Mouse (Mus musculus) kidney, embryonic 14.5 days (tissue): Measurements from ENCODE around the gene Hip1. TPM values are rescaled to one million over a fixed set of nuclear protein-coding genes. Genes with fewer than 3 reads are reported as not detected.
"Not testable (repeated sequence)": the region's sequence is repeated elsewhere in the genome, so short reads cannot be mapped to it uniquely, and the experiment has no call there.

Experiments
- ATAC-seq: fragments of 200-750 bp; cut with Nextera tagmentation; 2 replicates; pipeline ENCODE4 v1.8.0; 2017; ENCODE audit warnings: moderate number of reproducible peaks, mild to moderate bottlenecking, moderate TSS enrichment, moderate library complexity; ENCODE audit not compliant: low FRiP score, low TSS enrichment
- H3K27ac ChIP-seq: fragments of 300-500 bp; sonication (generic); 2 replicates; pipeline ENCODE4 v1.5.1; 2014; ENCODE audit warnings: low read depth, mild to moderate bottlenecking, low read length, moderate library complexity, mixed read lengths
- H3K27me3 ChIP-seq: fragments of 300-500 bp; sonication (generic); 2 replicates; pipeline ENCODE4 v1.6.1; 2014; ENCODE audit warnings: mild to moderate bottlenecking, low read length; ENCODE audit not compliant: control insufficient read depth, insufficient read depth
- H3K36me3 ChIP-seq: fragments of 300-500 bp; sonication (generic); 2 replicates; pipeline ENCODE4 v1.6.1; 2014; ENCODE audit warnings: low read length, mixed read lengths; ENCODE audit not compliant: control insufficient read depth, insufficient read depth
- H3K4me1 ChIP-seq: fragments of 300-500 bp; sonication (generic); 2 replicates; pipeline ENCODE4 v1.6.1; 2014; ENCODE audit warnings: low read length, mixed read lengths; ENCODE audit not compliant: control insufficient read depth, insufficient read depth
- H3K4me2 ChIP-seq: fragments of 300-500 bp; sonication (generic); replicated peaks from 2 replicates; pipeline ENCODE4 v1.6.1; 2014; ENCODE audit warnings: low read depth, mild to moderate bottlenecking, low read length
- H3K4me3 ChIP-seq: fragments of 300-500 bp; sonication (generic); 2 replicates; pipeline ENCODE4 v1.5.1; 2014; ENCODE audit warnings: mild to moderate bottlenecking, low read length
- H3K9ac ChIP-seq: fragments of 300-500 bp; sonication (generic); 2 replicates; pipeline ENCODE4 v1.6.1; 2014; ENCODE audit warnings: low read depth, mild to moderate bottlenecking, low read length, moderate library complexity
- H3K9me3 ChIP-seq: fragments of 300-500 bp; sonication (generic); 2 replicates; pipeline ENCODE4 v1.6.1; 2016; ENCODE audit warnings: low read length; ENCODE audit not compliant: control insufficient read depth
- WGBS: fragments of 180-500 bp; shearing (Covaris S2); extraction: QIAGEN DNeasy Blood & Tissue Kit; methylation state at CpG from one replicate; pipeline ENCODE4 v1.1.7; 2014; 5-methylcytosine and 5-hydroxymethylcytosine counted together
- polyA plus RNA-seq: library from polyadenylated mRNA; unstranded; fragments of >200 nt; fragmentation: Nextera tagmentation; extraction: Ambion mirVana; gene quantifications from 2 replicates; pipeline ENCODE4 v1.2.1, GENCODE M21; 2014

The Hip1 gene
- polyA plus RNA-seq, 1 experiment from 2014 or later: 61.7 TPM

- H3K27ac ChIP-seq: no peak overlapping the region
- H3K4me3 ChIP-seq: no peak overlapping the region
- no peaks in the 10 kb centered on the region for H3K27me3 ChIP-seq
- no peaks in the 10 kb centered on the region; the same call in 1 of the 2 replicates for H3K9me3 ChIP-seq
- 0 out of 2 replicates have a peak, but pooled peaks cover 4% of the 10 kb centered on the region for H3K4me1 ChIP-seq
- no peak overlapping the region for H3K9ac ChIP-seq
- 96% methylated on average over 9 of the region's 9 CpGs for WGBS
- no peak overlapping the region for H3K4me2 ChIP-seq
- no peak for ATAC-seq
- peaks cover 54% of the 10 kb centered on the region; the same call in 1 of the 2 replicates for H3K36me3 ChIP-seq
Measured at GRCm38 (mm10) chr5:135456515-135456914, 88.4 kb downstream of the Hip1 start.

GRCm38 (mm10) chr5:135454256-135454655 is 90.7 kb downstream of the Hip1 start:
- no peaks in the 10 kb centered on the region for H3K4me1 ChIP-seq
- ATAC-seq: no peak
- no peak overlapping the region for H3K9ac ChIP-seq
- peaks cover 73% of the 10 kb centered on the region for H3K36me3 ChIP-seq
- no peak overlapping the region for H3K4me2 ChIP-seq
- no peaks in the 10 kb centered on the region; the same call in 1 of the 2 replicates for H3K9me3 ChIP-seq
- no peaks in the 10 kb centered on the region for H3K27me3 ChIP-seq
- WGBS: 96% methylated on average over 2 of the region's 2 CpGs
- no peak overlapping the region for H3K4me3 ChIP-seq
- H3K27ac ChIP-seq: no peak overlapping the region

- not testable (repeated sequence) for H3K9ac ChIP-seq, H3K4me2 ChIP-seq, H3K27me3 ChIP-seq, ATAC-seq, H3K9me3 ChIP-seq, H3K4me1 ChIP-seq, H3K4me3 ChIP-seq, H3K27ac ChIP-seq
- peaks cover 67% of the 10 kb centered on the region for H3K36me3 ChIP-seq
- WGBS: 91% methylated on average over 5 of the region's 5 CpGs
Measured at GRCm38 (mm10) chr5:135451559-135451958, 93.4 kb downstream of the Hip1 start.

GRCm38 (mm10) chr5:135451100-135451499 is 93.8 kb downstream of the Hip1 start:
- H3K4me2 ChIP-seq: no peak overlapping the region
- H3K9ac ChIP-seq: no peak overlapping the region
- H3K4me3 ChIP-seq: no peak overlapping the region
- H3K27me3 ChIP-seq: no peaks in the 10 kb centered on the region
- no peak overlapping the region for H3K27ac ChIP-seq
- ATAC-seq: no peak
- no peaks in the 10 kb centered on the region; the same call in 1 of the 2 replicates for H3K9me3 ChIP-seq
- no peaks in the 10 kb centered on the region for H3K4me1 ChIP-seq
- WGBS: 95% methylated on average over 8 of the region's 8 CpGs
- peaks cover 64% of the 10 kb centered on the region for H3K36me3 ChIP-seq

- Histone ChIP-seq H3K27me3 (no peaks in the 10 kb centered on the region), H3K36me3 (peaks cover 57% of the 10 kb centered on the region), H3K4me3 (no peak overlapping the region), H3K9ac (no peak overlapping the region), H3K9me3 (no peaks in the 10 kb centered on the region), H3K4me2 (no peak overlapping the region), H3K4me1 (peaks cover 8% of the 10 kb centered on the region; the same call in 1 of the 2 replicates), H3K27ac (no peak overlapping the region)
- 93% methylated on average over 8 of the region's 8 CpGs for WGBS
- ATAC-seq: no peak
Measured at GRCm38 (mm10) chr5:135445755-135446154, 99.2 kb downstream of the Hip1 start.

GRCm38 (mm10) chr5:135442430-135442829 is 102.5 kb downstream of the Hip1 start:
- H3K4me1 ChIP-seq: peaks cover 8% of the 10 kb centered on the region; the same call in 1 of the 2 replicates
- no peak overlapping the region for H3K4me3 ChIP-seq
- H3K36me3 ChIP-seq: peaks cover 42% of the 10 kb centered on the region
- no peaks in the 10 kb centered on the region for H3K9me3 ChIP-seq
- H3K27me3 ChIP-seq: no peaks in the 10 kb centered on the region
- H3K4me2 ChIP-seq: no peak overlapping the region
- H3K27ac ChIP-seq: peak overlapping the region; percentile 3; the same call in 1 of the 2 replicates
- 46% methylated on average over 7 of the region's 7 CpGs for WGBS
- peak; percentile 57; the same call in 1 of the 2 replicates for ATAC-seq
- no peak overlapping the region for H3K9ac ChIP-seq

GRCm38 (mm10) chr5:135435039-135435438 is 109.9 kb downstream of the Hip1 start:
- Histone ChIP-seq H3K36me3 (peaks cover 63% of the 10 kb centered on the region), H3K4me1 (no peaks in the 10 kb centered on the region), H3K4me3 (no peak overlapping the region), H3K4me2 (no peak overlapping the region), H3K27ac (no peak overlapping the region), H3K27me3 (no peaks in the 10 kb centered on the region), H3K9ac (no peak overlapping the region), H3K9me3 (peaks cover 3% of the 10 kb centered on the region; the same call in 1 of the 2 replicates)
- ATAC-seq: no peak
- WGBS: 97% methylated on average over 10 of the region's 10 CpGs

GRCm38 (mm10) chr5:135433861-135434260 is 111.1 kb downstream of the Hip1 start:
- ATAC-seq: no peak
- Histone ChIP-seq H3K27ac (no peak overlapping the region), H3K9ac (no peak overlapping the region), H3K36me3 (peaks cover 72% of the 10 kb centered on the region), H3K4me3 (no peak overlapping the region), H3K27me3 (no peaks in the 10 kb centered on the region), H3K9me3 (peaks cover 3% of the 10 kb centered on the region; the same call in 1 of the 2 replicates), H3K4me2 (no peak overlapping the region), H3K4me1 (no peaks in the 10 kb centered on the region)
- 92% methylated on average over 4 of the region's 4 CpGs for WGBS

GRCm38 (mm10) chr5:135431111-135431510 is 113.8 kb downstream of the Hip1 start:
- ATAC-seq: no peak

More at GRCm38 (mm10) chr5:135431111-135431510, 113.8 kb downstream of the Hip1 start:
- H3K36me3 ChIP-seq: peaks cover 86% of the 10 kb centered on the region
- no peak overlapping the region for H3K4me2 ChIP-seq
- WGBS: 69% methylated on average over 6 of the region's 6 CpGs
- no peaks in the 10 kb centered on the region for H3K27me3 ChIP-seq
- H3K4me3 ChIP-seq: no peak overlapping the region
- H3K4me1 ChIP-seq: no peaks in the 10 kb centered on the region
- peaks cover 3% of the 10 kb centered on the region; the same call in 1 of the 2 replicates for H3K9me3 ChIP-seq
- H3K27ac ChIP-seq: no peak overlapping the region
- no peak overlapping the region for H3K9ac ChIP-seq
